Mouse (Mus musculus): Measurements from ENCODE around the gene Nt5c2.
"Not testable (repeated sequence)": the region's sequence is repeated elsewhere in the genome, so short reads cannot be mapped to it uniquely, and the experiment has no call there.

Gene Nt5c2

DNA sequence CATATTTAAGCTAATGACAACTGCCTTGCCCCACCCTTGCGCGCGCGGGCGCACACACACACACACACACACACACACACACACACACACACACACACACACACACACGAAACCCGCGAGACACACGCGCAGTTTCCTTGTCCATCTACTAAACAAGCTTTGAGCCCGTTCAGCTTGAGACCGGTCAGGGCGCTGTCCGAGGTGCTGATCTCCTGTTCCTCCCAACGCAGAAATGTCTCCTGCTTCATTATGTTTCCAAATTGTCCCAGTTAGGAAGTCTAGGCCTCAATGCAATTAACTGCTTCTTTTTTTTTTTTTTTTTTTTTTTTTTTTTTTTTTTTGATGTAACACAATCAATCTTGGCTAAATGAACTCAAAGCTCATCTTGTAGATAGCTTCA, 1.5 kb upstream of the Nt5c2 start:
- peak; percentile 64 for DNase-seq (ENCODE audit: low read depth)

DNA sequence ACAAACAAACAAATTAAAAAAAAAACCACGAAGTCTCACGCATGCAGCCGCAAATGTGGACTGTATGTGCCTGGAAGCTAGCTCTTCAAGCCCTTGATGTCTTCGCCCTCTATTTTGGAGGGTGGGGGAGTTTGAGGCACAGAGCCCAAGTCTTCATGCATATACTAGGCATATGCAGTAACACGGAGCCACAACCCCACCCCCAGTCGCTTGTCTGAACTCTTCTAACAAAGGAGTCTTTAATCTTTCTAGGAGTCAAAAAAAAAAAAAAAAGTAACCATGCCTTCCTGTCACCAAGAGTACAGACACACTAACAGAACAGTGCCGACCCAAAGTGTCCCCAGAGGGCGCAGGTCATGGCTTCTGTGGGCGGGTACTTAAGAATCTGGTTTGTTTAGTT, 1.0 kb upstream of the Nt5c2 start:
- DNase-seq (ENCODE audit: low read depth): no peak

DNA sequence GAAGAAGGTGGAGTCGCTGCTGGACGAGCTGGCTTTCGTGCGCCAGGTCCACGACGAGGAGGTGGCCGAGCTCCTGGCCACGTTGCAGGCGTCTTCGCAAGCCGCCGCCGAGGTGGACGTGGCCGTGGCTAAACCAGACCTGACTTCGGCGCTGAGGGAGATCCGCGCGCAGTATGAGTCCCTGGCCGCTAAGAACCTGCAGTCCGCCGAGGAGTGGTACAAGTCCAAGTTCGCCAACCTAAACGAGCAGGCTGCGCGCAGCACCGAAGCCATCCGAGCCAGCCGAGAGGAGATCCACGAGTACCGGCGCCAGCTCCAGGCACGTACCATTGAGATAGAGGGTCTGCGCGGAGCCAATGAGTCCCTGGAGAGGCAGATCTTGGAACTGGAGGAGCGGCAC, 443 bp upstream of the Nt5c2 start:
- no peak for DNase-seq (ENCODE audit: low read depth)

DNA sequence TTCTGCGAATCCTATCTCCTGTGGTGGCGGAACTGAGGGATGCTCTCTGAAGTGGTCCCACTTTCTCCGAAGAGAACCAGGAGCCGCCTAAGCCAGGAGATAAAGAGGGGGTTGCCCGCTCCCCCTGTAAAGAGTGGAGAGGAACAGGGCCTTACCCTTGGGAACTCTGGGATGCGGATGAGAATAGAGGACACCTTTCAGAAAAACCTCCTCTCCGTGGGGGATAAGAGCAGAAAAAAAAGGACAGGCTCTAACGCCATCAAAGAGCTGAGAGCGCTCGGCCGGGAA, 850 bp downstream of the Nt5c2 start:
- DNase-seq (ENCODE audit: low read depth): no peak

DNA sequence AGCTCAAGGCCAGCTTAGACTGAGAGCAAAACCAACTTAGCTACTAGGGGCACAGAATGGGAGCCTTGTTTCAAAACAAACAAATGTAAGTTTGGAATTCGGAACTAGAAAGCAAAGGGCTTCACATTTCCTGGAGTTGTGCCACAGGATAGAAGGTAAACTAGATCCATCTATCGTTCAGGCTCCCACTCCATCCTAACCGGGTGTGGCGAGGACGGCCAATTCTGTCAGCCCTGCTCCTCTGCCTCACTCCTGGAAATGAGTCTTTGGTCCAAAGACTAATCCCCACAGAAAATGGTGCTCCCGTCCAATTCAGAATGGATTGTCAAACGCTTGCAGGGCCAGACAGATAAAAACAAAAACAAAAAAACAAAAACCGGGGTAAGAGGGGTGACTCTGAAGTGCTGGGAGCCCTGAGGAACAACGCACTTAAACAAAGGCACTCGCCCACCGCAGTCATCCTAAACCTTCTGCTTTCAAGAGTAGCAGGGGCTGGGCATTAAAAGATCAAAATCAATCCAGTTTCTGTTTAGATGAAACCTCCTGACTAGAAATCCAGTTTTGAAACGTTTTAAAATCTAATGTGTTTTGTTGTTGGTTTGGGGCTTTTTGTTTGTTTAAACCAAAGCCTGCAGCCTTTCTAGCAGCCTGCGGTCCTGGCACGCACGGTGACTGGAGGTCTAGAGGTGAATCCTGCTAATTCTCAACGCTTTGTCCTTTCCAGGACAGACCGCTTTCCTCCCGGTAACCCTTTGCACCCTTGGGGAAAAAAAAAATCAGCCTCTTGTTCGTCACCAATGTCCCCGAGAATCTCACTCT, 1.4 kb downstream of the Nt5c2 start:
- no peak for DNase-seq (ENCODE audit: low read depth)

DNA sequence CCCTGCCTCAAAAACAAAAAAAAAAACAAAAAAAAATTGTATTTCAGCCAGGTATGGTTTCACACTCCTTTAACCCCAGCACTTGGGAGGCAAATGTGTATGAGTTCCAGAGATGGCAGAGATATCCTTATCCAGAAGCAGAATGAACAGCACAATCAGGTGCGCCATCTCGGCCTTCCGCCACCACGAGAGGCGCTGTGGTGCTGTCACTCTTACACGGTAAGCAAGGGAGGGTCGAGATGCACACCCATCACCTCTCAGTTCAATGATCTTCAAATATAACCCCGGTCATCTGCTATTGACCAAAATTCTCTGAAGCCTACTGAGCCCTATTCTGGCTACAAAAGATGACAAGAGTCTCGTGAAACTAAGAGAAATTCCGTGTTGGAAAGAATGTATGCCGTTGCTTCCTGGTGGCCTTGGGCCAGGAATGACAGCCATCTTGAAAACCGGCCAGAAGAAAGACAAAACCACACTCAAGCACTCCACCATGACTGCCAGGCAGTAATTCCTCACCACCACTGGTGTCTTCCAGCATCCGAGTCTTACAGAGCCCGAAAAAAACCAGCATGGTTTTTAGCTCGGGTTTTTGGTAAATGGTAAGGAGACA, 2.3 kb downstream of the Nt5c2 start:
- DNase-seq (ENCODE audit: low read depth): no peak

DNA sequence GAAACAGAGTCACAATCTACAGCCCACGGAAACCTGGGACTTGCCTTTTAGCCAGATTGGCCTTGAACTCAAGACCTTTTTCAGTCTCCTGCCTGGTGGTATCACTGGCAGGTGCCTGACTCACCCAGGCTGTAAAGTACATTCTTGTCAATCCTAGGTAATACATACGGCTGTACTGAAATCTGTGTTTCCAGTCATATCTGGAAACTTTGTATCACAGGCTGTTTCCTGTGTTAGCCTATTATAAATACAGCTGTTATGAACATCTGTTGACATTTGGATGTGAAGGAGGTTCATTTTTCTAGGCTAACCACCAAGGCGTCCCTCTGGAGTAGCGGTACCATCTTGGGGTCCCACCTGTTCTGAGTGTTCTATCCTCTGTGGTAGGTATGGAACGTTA, 5.0 kb downstream of the Nt5c2 start:
- DNase-seq (ENCODE audit: low read depth): no peak

DNA sequence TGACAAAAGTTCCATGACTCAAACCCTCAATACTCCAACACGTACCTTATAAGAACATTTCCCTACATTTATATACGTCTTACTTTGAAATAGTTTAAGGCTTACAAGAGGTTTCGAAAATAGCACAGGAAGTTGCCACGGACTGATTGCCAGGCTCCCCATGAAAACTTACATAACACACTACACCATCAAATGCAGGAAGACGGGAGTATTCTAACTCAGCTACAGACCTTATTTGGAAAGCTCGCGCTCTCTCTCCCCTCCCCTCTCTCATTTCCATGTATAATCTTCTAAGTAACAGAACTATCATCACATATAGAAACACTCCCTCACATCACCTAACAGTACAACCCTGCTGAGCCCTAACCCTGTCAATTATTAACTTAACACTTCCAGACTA, 5.5 kb downstream of the Nt5c2 start:
- peak; percentile 26 for DNase-seq (ENCODE audit: low read depth)

DNA sequence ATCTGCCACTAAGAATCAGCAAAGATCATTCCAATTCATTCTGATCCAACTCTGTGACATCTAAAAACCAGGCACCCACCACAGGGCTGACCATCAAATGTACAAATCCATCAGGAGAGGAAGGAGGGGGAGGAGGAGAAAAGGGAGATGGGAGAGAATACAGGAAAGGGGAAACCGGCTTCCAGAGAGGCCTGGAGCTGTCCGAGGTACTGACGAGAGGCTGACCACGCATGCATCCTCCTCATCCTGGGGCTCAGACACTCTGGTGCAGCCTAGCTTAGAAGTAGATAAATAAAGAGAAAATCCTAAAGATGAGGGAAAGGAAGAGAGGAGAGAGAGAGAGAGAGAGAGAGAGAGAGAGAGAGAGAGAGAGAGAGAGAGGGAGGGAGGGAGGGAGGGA, 8.6 kb downstream of the Nt5c2 start:
- peak; percentile 31 for DNase-seq (ENCODE audit: low read depth)

DNA sequence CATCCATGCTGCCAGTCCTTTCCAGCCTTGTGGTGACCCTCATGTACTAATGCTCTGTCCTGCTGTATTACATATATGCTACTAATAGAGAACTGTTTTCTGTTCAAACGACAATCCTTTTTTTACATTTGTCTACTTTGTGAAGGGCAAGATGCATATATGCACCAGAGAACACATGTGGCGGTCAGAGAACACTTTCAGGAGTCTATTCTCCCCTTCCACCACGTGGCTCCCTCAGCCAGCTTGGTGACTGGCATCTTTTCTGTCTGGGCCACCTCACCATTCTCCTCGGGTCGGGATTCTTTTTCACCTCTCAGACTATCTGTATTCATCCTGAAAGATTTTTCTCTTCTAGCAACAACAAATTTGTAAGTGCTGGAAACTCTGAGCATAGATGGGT, 9.1 kb downstream of the Nt5c2 start:
- no peak for DNase-seq (ENCODE audit: low read depth)

DNA sequence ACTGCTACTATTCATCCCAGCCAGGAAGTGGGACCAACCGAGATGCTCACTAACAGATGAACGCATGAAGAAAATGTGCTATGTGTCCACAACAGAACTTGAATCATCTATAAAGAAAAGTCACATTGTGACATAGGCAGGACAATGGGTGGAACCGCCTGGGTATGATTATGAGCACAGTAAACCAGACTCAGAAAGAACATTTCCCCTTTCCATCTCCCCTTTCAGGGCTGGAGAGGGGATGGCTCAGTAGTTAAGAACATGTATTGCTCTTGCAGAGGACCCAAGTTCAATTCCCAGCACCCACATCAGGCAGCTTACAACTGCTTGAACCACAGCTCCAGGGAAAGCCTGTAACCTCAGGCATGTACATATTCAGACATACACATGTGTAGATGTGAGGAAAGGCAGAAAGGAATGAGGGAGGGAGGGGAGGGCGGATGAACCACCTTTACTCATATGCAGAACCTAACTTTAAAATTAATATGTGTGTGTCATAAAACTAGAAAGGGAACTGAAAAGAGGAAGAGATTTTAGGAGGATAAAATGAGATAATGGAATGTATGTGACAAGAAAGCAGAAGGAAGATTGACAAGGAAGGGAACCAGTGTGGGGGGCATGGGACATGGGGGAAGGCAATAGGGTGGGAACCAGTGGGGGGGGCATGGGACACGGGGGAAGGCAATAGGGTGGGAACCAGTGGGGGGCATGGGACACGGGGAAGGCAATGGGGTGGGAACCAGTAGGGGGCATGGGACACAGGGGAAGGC, 11.0 kb downstream of the Nt5c2 start:
- DNase-seq (ENCODE audit: low read depth): no peak

DNA sequence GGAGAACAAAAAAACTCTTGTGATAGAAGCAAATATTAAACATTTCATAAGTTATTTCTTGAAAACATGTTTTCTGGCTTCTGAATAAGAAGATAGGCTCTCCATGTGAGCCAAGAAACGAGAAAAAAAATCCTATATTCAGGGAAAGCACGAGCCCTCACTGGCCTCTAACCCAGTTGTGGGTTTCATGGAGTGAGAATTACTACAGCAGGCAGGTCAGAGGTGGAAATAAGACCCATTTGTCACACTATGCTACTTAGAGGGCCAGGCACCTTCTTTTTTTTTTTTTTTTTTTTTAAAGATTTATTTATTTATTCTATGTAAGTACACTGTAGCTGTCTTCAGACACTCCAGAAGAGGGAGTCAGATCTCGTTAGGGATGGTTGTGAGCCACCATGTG, 14.6 kb downstream of the Nt5c2 start:
- not testable (repeated sequence) for DNase-seq (ENCODE audit: low read depth)

DNA sequence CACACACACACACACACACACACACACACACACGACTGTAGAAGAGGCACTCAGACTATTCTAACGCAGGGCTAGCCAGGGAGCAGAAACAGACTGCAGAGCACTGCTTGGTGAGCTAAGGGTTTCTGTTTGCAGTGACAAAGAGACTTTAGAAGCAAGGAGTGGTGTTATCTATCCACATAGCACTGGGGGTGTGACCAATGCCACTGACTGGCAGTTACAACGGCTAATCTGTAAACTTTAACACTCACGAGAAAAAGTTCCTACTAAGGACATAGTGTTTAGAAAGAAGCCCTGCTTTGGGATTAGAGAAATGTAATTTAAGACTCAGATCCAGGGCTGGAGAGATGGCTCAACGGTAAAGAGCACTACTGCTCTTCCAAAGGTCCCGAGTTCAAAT, 15.2 kb downstream of the Nt5c2 start:
- DNase-seq (ENCODE audit: low read depth): no peak

DNA sequence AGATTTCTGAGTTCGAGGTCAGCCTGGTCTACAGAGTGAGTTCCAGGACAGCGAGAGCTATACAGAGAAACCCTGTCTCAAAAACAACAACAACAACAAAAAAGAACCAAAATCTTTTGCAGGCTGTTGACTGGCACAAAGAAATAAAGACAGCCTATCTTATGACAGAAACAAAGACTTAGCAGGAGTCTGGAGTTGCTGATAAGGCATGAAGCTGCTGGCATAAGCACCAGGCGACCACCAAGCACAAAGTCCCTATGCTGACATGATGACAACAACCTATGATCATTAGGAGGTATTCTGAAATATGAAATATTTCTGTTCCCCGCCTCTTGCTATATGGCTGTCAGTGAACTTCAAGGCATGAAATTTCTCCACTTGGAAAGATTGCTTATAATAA, 16.0 kb downstream of the Nt5c2 start:
- no peak for DNase-seq (ENCODE audit: low read depth)

DNA sequence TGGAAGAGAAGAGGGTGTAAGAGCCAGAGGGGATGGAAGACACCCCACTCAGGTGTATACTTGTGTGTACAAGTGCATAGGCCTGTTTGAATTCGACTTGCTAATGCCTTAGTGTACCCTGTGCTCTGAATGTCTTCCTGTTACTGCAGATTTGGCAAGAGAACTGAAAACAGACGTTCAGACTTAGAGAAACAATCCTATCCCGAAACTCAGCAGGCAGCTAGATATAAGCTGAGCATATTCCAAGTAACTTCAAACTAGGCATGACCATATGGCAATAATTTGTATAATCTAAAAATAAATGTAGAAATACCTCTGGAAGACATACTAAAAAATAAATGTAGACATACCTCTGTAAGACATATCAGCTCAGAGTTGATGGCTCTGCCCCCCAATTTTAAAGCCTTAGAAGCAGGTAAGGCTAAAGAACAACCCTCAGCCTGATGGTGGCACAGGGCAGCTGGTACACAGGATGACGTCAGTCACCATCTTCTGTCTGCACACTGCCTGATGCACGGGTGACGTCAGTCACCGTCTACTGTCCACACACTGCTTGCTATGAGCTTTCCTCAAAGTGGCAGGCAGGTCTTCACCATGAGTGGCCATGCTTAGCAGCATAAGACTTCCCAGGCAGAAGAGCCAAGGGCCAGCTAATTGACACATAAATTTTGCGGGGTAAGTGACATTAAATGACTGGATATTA, 16.6 kb downstream of the Nt5c2 start:
- DNase-seq (ENCODE audit: low read depth): no peak

DNA sequence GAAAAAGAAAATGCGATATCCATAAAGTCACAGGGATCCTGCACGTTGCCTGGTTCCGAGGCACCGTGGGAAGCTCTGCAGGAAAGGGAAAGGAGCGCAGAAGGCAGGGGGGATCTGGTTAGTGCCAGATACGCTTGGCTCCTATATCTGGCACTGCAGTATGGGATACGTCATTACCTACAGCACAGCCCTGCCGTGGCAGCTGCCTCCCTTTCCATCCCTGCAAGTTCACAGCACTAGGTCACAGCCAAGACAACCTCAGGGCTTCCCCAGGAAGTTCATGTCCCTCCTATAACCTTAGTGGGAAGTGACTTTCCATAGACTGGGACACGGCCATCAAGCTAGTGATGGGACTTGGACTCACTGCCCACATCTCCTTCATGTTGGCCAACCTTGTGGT, 18.9 kb downstream of the Nt5c2 start:
- peak; percentile 70 for DNase-seq (ENCODE audit: low read depth)

DNA sequence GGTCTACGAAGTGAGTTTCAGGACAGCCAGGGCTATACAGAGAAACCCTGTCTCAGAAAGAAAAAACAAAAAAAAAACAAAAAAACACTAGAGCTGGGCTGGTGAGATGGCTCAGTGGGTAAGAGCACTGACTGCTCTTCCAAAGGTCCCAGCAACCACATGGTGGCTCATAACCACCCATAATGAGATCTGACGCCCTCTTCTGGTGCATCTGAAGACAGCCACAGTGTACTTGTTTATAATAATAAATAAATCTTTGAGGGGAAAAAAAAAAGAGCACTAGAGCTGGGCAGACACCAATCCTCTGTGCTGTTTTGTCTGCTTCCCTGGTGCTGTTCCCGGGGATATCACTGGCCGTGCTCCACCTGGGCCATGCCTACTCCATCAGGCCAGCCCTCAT, 22.6 kb downstream of the Nt5c2 start:
- not testable (repeated sequence) for DNase-seq (ENCODE audit: low read depth)

DNA sequence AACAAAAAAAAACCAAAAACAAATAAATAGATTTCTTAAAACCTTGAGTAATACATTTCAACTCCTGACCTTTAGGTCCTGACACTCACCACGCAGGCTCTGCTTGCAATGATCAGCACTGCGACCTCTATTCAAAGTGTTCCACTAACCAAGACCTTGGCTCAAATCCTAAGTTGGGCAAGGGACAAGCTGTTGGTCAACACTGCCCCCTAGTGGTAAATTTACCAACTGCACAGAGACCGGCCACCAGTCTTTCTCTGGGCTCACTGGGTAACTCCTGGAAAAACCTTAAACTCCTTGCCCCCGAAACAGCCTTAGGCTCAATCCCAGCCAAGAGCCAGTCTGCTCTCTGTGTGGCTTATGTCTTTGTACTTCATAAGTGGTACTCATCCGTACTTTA, 23.8 kb downstream of the Nt5c2 start:
- peak; percentile 92 for DNase-seq (ENCODE audit: low read depth)

DNA sequence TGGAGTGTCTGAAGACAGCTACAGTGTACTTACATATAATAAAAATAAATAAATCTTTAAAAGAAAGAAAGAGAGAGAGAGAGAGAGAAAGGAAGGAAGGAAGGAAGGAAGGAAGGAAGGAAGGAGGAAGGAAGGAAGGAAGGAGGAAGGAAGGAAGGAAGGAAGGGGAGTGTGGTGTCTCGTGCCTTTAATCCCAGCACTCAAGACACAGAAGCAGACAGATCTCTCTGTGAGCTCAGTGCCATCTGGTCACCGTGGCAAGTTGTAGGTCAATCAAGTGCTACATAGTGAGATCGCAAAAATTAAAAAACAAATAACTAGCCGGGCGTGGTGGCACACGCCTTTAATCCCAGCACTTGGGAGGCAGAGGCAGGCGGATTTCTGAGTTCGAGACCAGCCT, 24.3 kb downstream of the Nt5c2 start:
- peak; percentile 44 for DNase-seq (ENCODE audit: low read depth)

DNA sequence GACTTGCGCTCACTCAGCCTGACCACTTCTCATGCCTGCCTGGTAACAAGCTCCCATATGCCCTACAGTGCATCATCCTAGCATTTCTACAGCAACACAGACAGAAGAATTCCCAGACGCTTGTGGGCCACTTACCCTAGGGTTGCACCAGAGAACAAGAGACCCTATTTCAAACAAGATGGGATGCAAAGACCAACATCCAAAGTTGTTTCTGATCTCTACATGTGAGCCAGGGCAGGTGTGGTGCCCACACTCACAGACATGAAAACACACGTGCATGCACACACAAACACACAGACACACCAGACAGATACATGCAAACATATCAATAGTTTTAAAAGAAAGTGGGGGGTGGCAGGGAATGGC, 24.8 kb downstream of the Nt5c2 start:
- no peak for DNase-seq (ENCODE audit: low read depth)

DNA sequence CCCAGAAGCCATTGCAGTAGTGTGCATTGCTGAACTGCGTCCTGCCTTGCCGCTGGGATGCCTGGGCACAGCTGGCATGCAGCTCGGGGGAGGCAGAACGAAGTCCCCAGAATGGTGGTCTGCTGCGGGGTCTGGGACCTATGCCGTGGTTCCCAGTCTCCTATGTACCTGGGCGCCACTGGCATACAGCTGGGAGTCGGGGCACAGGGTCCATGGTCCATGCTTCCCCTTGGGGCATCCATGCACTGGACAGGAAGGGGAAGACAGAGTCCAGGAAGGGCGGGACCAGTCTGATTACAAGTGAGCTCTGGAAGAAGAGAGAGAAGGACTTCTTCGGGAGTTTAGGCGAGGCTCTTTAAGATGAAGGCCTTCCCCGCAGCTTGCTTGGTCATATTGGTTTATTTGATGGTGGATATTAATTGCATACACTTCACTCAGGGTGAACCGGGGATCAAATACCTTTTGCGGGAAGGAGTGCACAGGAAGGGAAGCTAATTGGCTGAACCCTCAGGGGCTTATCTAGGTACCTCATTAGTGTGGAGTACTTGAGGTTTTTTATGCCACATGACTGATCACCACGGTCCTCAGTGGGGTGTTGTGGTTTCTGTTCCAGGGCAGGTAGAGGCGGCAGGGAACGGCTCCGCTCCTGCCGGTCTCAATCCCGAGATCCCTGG, 25.3 kb downstream of the Nt5c2 start:
- DNase-seq (ENCODE audit: low read depth): no peak

Data from 416B (cell line).